Mouse (Mus musculus): ENCODE measurements around the gene Fgfr4.
"Not testable (repeated sequence)": the region's sequence is repeated elsewhere in the genome, so short reads cannot be mapped to it uniquely, and the experiment has no call there.

Gene Fgfr4

GRCm38 (mm10) chr13:55172336-55172770 lies 19.9 kb downstream of the Fgfr4 start:
- no peak for DNase-seq (ENCODE audit: extremely low spot score)

GRCm38 (mm10) chr13:55174347-55174746 lies 21.9 kb downstream of the Fgfr4 start:
- no peak for DNase-seq (ENCODE audit: extremely low spot score)

- DNase-seq (ENCODE audit: extremely low spot score): no peak
Measured at GRCm38 (mm10) chr13:55176265-55176664, 23.8 kb downstream of the Fgfr4 start.

- DNase-seq (ENCODE audit: extremely low spot score): peak; percentile 31
Measured at GRCm38 (mm10) chr13:55177903-55178496, 25.6 kb downstream of the Fgfr4 start.

GRCm38 (mm10) chr13:55178556-55178955 lies 26.1 kb downstream of the Fgfr4 start:
- peak; percentile 81 for DNase-seq (ENCODE audit: extremely low spot score)

- no peak for DNase-seq (ENCODE audit: extremely low spot score)
Measured at GRCm38 (mm10) chr13:55179591-55179990, 27.2 kb downstream of the Fgfr4 start.

- no peak for DNase-seq (ENCODE audit: extremely low spot score)
Measured at GRCm38 (mm10) chr13:55181786-55182172, 29.3 kb downstream of the Fgfr4 start.

GRCm38 (mm10) chr13:55182173-55182894 lies 29.9 kb downstream of the Fgfr4 start:
- DNase-seq (ENCODE audit: extremely low spot score): peak; percentile 85

GRCm38 (mm10) chr13:55183382-55183781 lies 30.9 kb downstream of the Fgfr4 start:
- DNase-seq (ENCODE audit: extremely low spot score): no peak

- DNase-seq (ENCODE audit: extremely low spot score): not testable (repeated sequence)
Measured at GRCm38 (mm10) chr13:55187062-55187461, 34.6 kb downstream of the Fgfr4 start.

- peak; percentile 72 for DNase-seq (ENCODE audit: extremely low spot score)
Measured at GRCm38 (mm10) chr13:55189531-55190107, 37.2 kb downstream of the Fgfr4 start.

GRCm38 (mm10) chr13:55190121-55190868 lies 37.9 kb downstream of the Fgfr4 start:
- peak; percentile 96 for DNase-seq (ENCODE audit: extremely low spot score)

- no peak for DNase-seq (ENCODE audit: extremely low spot score)
Measured at GRCm38 (mm10) chr13:55191535-55191934, 39.1 kb downstream of the Fgfr4 start.

- not testable (repeated sequence) for DNase-seq (ENCODE audit: extremely low spot score)
Measured at GRCm38 (mm10) chr13:55202758-55203157, 50.3 kb downstream of the Fgfr4 start.

- no peak for DNase-seq (ENCODE audit: extremely low spot score)
Measured at GRCm38 (mm10) chr13:55203740-55204139, 51.3 kb downstream of the Fgfr4 start.

GRCm38 (mm10) chr13:55204667-55205389 lies 52.4 kb downstream of the Fgfr4 start:
- DNase-seq (ENCODE audit: extremely low spot score): no peak

- DNase-seq (ENCODE audit: extremely low spot score): no peak
Measured at GRCm38 (mm10) chr13:55205448-55206205, 53.2 kb downstream of the Fgfr4 start.

- DNase-seq (ENCODE audit: extremely low spot score): peak; percentile 14
Measured at GRCm38 (mm10) chr13:55208837-55209648, 56.6 kb downstream of the Fgfr4 start.

- no peak for DNase-seq (ENCODE audit: extremely low spot score)
Measured at GRCm38 (mm10) chr13:55209649-55210192, 57.3 kb downstream of the Fgfr4 start, which contains the start of gene Nsd1. Gene Nsd1 (plus strand): TSS chr13:55209782.
